Mouse (Mus musculus): Measurements from ENCODE around the gene Cdk4.

Cdk4 gene

GRCm38 (mm10) chr10:127100414-127100813 is 37.1 kb downstream of the Cdk4 start:
- DNase-seq, result no peak

- DNase-seq, result no peak
These were observed 37.8 kb downstream of the Cdk4 start for GRCm38 (mm10) chr10:127101151-127101550.

- no peak for DNase-seq
These were observed 40.3 kb downstream of the Cdk4 start for GRCm38 (mm10) chr10:127103631-127104030.

- DNase-seq, result no peak
These were observed 44.4 kb downstream of the Cdk4 start for GRCm38 (mm10) chr10:127107563-127108261.

- DNase-seq, result no peak
These were observed 44.9 kb downstream of the Cdk4 start for GRCm38 (mm10) chr10:127108262-127108583.

GRCm38 (mm10) chr10:127111001-127111887 is 47.9 kb downstream of the Cdk4 start:
- DNase-seq, result no peak

GRCm38 (mm10) chr10:127114408-127114807 is 51.1 kb downstream of the Cdk4 start:
- DNase-seq, result no peak

GRCm38 (mm10) chr10:127115068-127115467 is 51.7 kb downstream of the Cdk4 start:
- no peak for DNase-seq
